Mouse (Mus musculus) neural tube, embryonic 10.5 days (tissue): Measurements from ENCODE around the gene Trf.
"Not testable (repeated sequence)": the region's sequence is repeated elsewhere in the genome, so short reads cannot be mapped to it uniquely, and the experiment has no call there.

Source experiments
- DNase-seq: peaks from one replicate; pipeline ENCODE4 v3.0.0-alpha.2; 2017; ENCODE audit warnings: low spot score; ENCODE audit errors: extremely low spot score

The Trf gene

GRCm38 (mm10) chr9:103155158-103155557 lies 75.1 kb downstream of the Trf start:
- DNase-seq = not testable (repeated sequence)

DNA sequence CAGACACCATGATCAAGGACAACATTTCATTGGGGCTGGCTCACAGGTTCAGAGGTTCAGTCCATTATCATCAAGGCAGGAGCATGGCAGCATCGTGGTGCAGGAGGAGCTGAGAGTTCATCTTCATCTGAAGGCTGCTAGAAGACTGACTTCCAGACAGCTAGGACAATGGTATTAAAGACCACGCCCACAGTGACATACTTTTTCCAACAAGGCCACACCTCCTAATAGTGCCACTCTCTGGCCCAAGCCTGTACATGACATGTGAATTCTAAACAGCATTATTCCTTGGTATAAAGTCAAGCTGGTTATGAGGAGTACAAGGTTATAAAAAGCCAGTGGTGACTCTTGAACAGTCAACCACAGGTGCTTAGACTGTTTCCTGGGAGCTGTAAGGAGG lies 75.7 kb downstream of the Trf start:
- DNase-seq = no peak
